Mouse (Mus musculus): ENCODE measurements around the gene Aldh3b2. TPM values are rescaled to one million over a fixed set of nuclear protein-coding genes. Genes with fewer than 3 reads are reported as not detected.

The Aldh3b2 gene
- not detected for polyA plus RNA-seq (2017; shearing (Covaris generic))

GRCm38 (mm10) chr19:3972229-3972628, at the start of gene Aldh3b2:
Gene Aldh3b2 (plus strand): TSS chr19:3972328.

GRCm38 (mm10) chr19:3929211-3929941, 42.8 kb upstream of the Aldh3b2 start, which contains the start of gene Aldh3b1:
Gene Aldh3b1 (minus strand): TSS chr19:3929808.

GRCm38 (mm10) chr19:3935032-3935895, 36.9 kb upstream of the Aldh3b2 start, which contains the start of gene Unc93b1:
Gene Unc93b1 (plus strand): TSS chr19:3935186.

GRCm38 (mm10) chr19:3958470-3958869, 13.7 kb upstream of the Aldh3b2 start, which contains the start of gene Aldh3b3:
Gene Aldh3b3 (plus strand): TSS chr19:3958645.

GRCm38 (mm10) chr19:3986334-3986733, 14.2 kb downstream of the Aldh3b2 start, which contains the start of gene Acy3:
Gene Acy3 (plus strand): TSS chr19:3986570.

GRCm38 (mm10) chr19:3992416-3992815, 20.3 kb downstream of the Aldh3b2 start, which contains the start of gene Tbx10:
Gene Tbx10 (plus strand): TSS chr19:3992752.

GRCm38 (mm10) chr19:4000119-4000900, 28.2 kb downstream of the Aldh3b2 start, which contains the start of the genes Nudt8 and Gm49405:
Gene Nudt8 (plus strand): TSS chr19:4000580.
Gene Gm49405 (plus strand): TSS chr19:4000626.

GRCm38 (mm10) chr19:4003112-4003511, 31.0 kb downstream of the Aldh3b2 start, which contains the start of gene Doc2g:
Gene Doc2g (plus strand): TSS chr19:4003313.

GRCm38 (mm10) chr19:4012432-4013022, 40.4 kb downstream of the Aldh3b2 start, which contains the start of gene Ndufv1:
Gene Ndufv1 (minus strand): TSS chr19:4012806.

Other genes starting within 250 kb of the Aldh3b2 start
- gene Kmt5b, start 204.9 kb upstream of the Aldh3b2 start, polyA plus RNA-seq (2017; shearing (Covaris generic)) = 101 TPM
- 38.9 TPM for gene Chka, start 120.6 kb upstream of the Aldh3b2 start, polyA plus RNA-seq (2017; shearing (Covaris generic))
- 67.3 TPM for gene Tcirg1, start 65.2 kb upstream of the Aldh3b2 start, polyA plus RNA-seq (2017; shearing (Covaris generic))
- 102 TPM for gene Ndufs8, start 59.6 kb upstream of the Aldh3b2 start, polyA plus RNA-seq (2017; shearing (Covaris generic))
- gene Aldh3b1, start 42.5 kb upstream of the Aldh3b2 start, polyA plus RNA-seq (2017; shearing (Covaris generic)) = not detected
- 29.4 TPM for gene Unc93b1, start 37.1 kb upstream of the Aldh3b2 start, polyA plus RNA-seq (2017; shearing (Covaris generic))
- gene Aldh3b3, start 13.7 kb upstream of the Aldh3b2 start, polyA plus RNA-seq (2017; shearing (Covaris generic)) = not detected
- not detected for gene Acy3, start 14.2 kb downstream of the Aldh3b2 start, polyA plus RNA-seq (2017; shearing (Covaris generic))
- not detected for gene Tbx10, start 20.4 kb downstream of the Aldh3b2 start, polyA plus RNA-seq (2017; shearing (Covaris generic))
- 10.5 TPM for gene Nudt8, start 28.3 kb downstream of the Aldh3b2 start, polyA plus RNA-seq (2017; shearing (Covaris generic))
- gene Gm49405, start 28.3 kb downstream of the Aldh3b2 start, polyA plus RNA-seq (2017; shearing (Covaris generic)) = 1.0 TPM
- gene Doc2g, start 31.0 kb downstream of the Aldh3b2 start, polyA plus RNA-seq (2017; shearing (Covaris generic)) = 2.4 TPM
- gene Ndufv1, start 40.5 kb downstream of the Aldh3b2 start, polyA plus RNA-seq (2017; shearing (Covaris generic)) = 104 TPM
- gene Gstp1, start 65.7 kb downstream of the Aldh3b2 start, polyA plus RNA-seq (2017; shearing (Covaris generic)) = 355 TPM
- 3.3 TPM for gene Gstp2, start 73.7 kb downstream of the Aldh3b2 start, polyA plus RNA-seq (2017; shearing (Covaris generic))
- gene Gstp3, start 87.2 kb downstream of the Aldh3b2 start, polyA plus RNA-seq (2017; shearing (Covaris generic)) = 56.1 TPM
- gene Cabp2, start 109.2 kb downstream of the Aldh3b2 start, polyA plus RNA-seq (2017; shearing (Covaris generic)) = not detected
- gene Cdk2ap2, start 124.9 kb downstream of the Aldh3b2 start, polyA plus RNA-seq (2017; shearing (Covaris generic)) = 441 TPM
- gene Pitpnm1, start 127.7 kb downstream of the Aldh3b2 start, polyA plus RNA-seq (2017; shearing (Covaris generic)) = 253 TPM
- 150 TPM for gene Aip, start 153.5 kb downstream of the Aldh3b2 start, polyA plus RNA-seq (2017; shearing (Covaris generic))
- gene Gpr152, start 167.5 kb downstream of the Aldh3b2 start, polyA plus RNA-seq (2017; shearing (Covaris generic)) = not detected
- gene Cabp4, start 171.7 kb downstream of the Aldh3b2 start, polyA plus RNA-seq (2017; shearing (Covaris generic)) = not detected
- 192 TPM for gene Coro1b, start 176.3 kb downstream of the Aldh3b2 start, polyA plus RNA-seq (2017; shearing (Covaris generic))
- gene Ptprcap, start 181.3 kb downstream of the Aldh3b2 start, polyA plus RNA-seq (2017; shearing (Covaris generic)) = 341 TPM
- gene Rps6kb2, start 191.0 kb downstream of the Aldh3b2 start, polyA plus RNA-seq (2017; shearing (Covaris generic)) = 46.8 TPM
- gene Carns1, start 203.2 kb downstream of the Aldh3b2 start, polyA plus RNA-seq (2017; shearing (Covaris generic)) = 15.2 TPM
- 376 TPM for gene Tbc1d10c, start 219.0 kb downstream of the Aldh3b2 start, polyA plus RNA-seq (2017; shearing (Covaris generic))
- gene Ppp1ca, start 219.7 kb downstream of the Aldh3b2 start, polyA plus RNA-seq (2017; shearing (Covaris generic)) = 688 TPM
- 27.5 TPM for gene Rad9a, start 229.3 kb downstream of the Aldh3b2 start, polyA plus RNA-seq (2017; shearing (Covaris generic))
- 36.7 TPM for gene Clcf1, start 241.9 kb downstream of the Aldh3b2 start, polyA plus RNA-seq (2017; shearing (Covaris generic))
- gene AC109138.7, start 242.0 kb downstream of the Aldh3b2 start, polyA plus RNA-seq (2017; shearing (Covaris generic)) = not detected

Data from effector memory CD4-positive, alpha-beta T cell, adult 5 months (primary cell).